Mouse (Mus musculus) heart, adult 9 months (tissue): Measurements from ENCODE around the gene Rmdn3.

Experiments
- DNase-seq, 2 experiments: peaks; one replicate each; pipeline ENCODE4 v3.0.0; 2022; ENCODE audit warnings: low spot score in 2 of 2

Rmdn3 gene

GRCm38 (mm10) chr2:119156681-119157572, at the start of gene Rmdn3:
Rmdn3 (minus strand) TSS chr2:119157034.
- peak; percentile 91 to 93 for DNase-seq

GRCm38 (mm10) chr2:119203871-119204460, 47.1 kb upstream of the Rmdn3 start:
- DNase-seq: peak in 1 of 2 experiments; percentile 47

- DNase-seq: peak in 1 of 2 experiments; percentile 30
Measured at GRCm38 (mm10) chr2:119202914-119203453, 46.1 kb upstream of the Rmdn3 start.

- DNase-seq: no peak
Measured at GRCm38 (mm10) chr2:119198934-119199333, 42.1 kb upstream of the Rmdn3 start.

- no peak for DNase-seq
Measured at GRCm38 (mm10) chr2:119198049-119198448, 41.2 kb upstream of the Rmdn3 start.

GRCm38 (mm10) chr2:119197493-119197892, 40.7 kb upstream of the Rmdn3 start:
- no peak for DNase-seq

GRCm38 (mm10) chr2:119196316-119197108, 39.7 kb upstream of the Rmdn3 start:
- no peak for DNase-seq

GRCm38 (mm10) chr2:119194140-119194539, 37.3 kb upstream of the Rmdn3 start:
- peak in 1 of 2 experiments; percentile 25 for DNase-seq

- no peak for DNase-seq
Measured at GRCm38 (mm10) chr2:119190969-119191368, 34.1 kb upstream of the Rmdn3 start.

GRCm38 (mm10) chr2:119189029-119189710, 32.3 kb upstream of the Rmdn3 start:
- peak; percentile 62 to 77 for DNase-seq

GRCm38 (mm10) chr2:119182914-119183313, 26.1 kb upstream of the Rmdn3 start:
- DNase-seq: no peak

GRCm38 (mm10) chr2:119177384-119177939, 20.6 kb upstream of the Rmdn3 start:
- no peak for DNase-seq

- no peak for DNase-seq
Measured at GRCm38 (mm10) chr2:119176761-119177160, 19.9 kb upstream of the Rmdn3 start.

- DNase-seq: no peak
Measured at GRCm38 (mm10) chr2:119175614-119176013, 18.8 kb upstream of the Rmdn3 start.

- DNase-seq: no peak
Measured at GRCm38 (mm10) chr2:119174866-119175265, 18.0 kb upstream of the Rmdn3 start.

- DNase-seq: no peak
Measured at GRCm38 (mm10) chr2:119173991-119174651, 17.3 kb upstream of the Rmdn3 start, which contains the start of gene Gm14137. Gm14137 (plus strand) TSS chr2:119174509.

- DNase-seq: peak; percentile 69 to 73
Measured at GRCm38 (mm10) chr2:119172862-119173576, 16.2 kb upstream of the Rmdn3 start.

- no peak for DNase-seq
Measured at GRCm38 (mm10) chr2:119172446-119172845, 15.6 kb upstream of the Rmdn3 start.

GRCm38 (mm10) chr2:119171574-119171973, 14.7 kb upstream of the Rmdn3 start:
- peak in 1 of 2 experiments; percentile 15 for DNase-seq

- DNase-seq: no peak
Measured at GRCm38 (mm10) chr2:119170282-119170681, 13.4 kb upstream of the Rmdn3 start.
